Mouse (Mus musculus): ENCODE results near the gene Olfr669. TPM values are rescaled to one million over a fixed set of nuclear protein-coding genes. Genes with fewer than 3 reads are reported as not detected.

Gene Olfr669
- polyA plus RNA-seq (2012; fragmentation: generic; extraction: Trizol) = not detected

DNA sequence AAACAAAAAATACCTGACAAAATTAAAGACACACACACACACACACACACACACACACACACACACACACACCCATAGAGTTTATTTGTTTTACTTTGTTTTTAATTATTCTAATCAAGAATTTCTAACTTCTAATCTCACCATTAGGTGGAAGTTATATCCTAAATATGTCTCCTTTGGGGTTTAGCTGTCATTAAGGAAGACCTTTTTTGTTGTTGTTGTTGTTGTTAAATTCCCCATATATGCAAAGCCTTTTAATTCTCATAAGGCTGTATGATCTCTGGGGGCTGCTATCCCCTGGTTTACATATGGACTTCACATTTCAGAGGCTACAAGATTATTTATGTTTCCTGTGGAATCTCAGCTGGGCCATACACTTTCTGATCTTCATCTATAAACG is at the start of gene Olfr669:
Gene Olfr669, plus strand, starts transcription at position 301 of the 400 bp plus-strand sequence.

DNA sequence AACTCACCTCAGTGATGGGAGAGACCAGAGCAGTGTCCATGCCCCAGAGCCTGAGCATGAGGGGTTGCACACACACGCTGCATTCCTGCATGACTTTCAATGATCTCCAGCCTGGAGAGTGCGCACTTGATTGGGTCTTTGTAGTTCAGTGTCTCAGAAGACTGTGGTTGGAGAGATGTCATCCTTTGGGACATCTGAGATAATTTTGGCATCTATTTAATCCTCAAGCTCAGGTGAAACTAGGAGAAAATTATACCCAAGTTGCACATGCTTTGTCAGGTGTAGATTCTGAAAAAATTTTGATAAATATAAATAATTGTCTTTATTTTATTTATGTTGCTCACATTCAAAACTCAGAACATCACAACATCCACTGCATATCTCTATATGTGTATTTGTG is 38.2 kb upstream of the Olfr669 start, which contains the start of gene Olfr666:
Gene Olfr666, minus strand, starts transcription at position 101 of the 400 bp plus-strand sequence.

DNA sequence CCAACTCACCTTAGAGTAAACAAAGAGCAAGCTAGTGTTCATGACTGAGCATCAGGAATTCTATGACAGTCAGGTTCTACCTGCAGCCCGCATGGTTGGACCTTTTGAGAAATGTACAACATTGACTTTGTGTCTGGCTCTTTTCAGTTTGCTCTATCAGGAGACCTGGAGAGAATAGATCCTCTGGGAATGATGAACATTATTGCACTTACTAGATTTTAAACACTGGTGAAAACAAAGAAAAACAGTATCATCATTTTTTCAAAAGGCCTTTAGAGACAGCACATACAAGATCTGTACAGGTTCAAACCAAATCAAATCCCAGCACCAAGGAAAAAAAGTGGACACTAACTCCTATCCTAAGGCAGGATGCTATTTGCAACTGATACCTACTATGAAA is 12.7 kb upstream of the Olfr669 start, which contains the start of gene Olfr667:
Gene Olfr667, minus strand, starts transcription at position 101 of the 400 bp plus-strand sequence.

DNA sequence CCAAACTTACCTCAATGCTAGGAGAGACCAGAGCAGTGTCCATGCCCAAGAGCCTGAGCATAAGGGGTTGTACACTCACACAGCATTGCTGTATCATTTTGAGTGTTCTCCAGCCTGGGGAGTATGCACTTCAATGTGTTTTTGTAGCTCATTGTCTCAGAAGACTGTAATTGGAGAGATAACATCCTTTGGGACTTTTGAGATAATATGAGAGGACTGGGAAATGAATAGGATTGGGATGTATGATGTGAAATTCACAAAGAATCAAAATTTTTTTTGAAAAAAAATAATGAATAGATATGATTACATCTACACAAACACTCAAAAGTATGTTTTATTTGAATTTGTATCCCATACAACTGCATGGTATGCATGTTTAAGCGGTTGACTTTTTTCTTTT is 6.1 kb upstream of the Olfr669 start, which contains the start of gene Olfr668:
Gene Olfr668, minus strand, starts transcription at position 101 of the 400 bp plus-strand sequence.

DNA sequence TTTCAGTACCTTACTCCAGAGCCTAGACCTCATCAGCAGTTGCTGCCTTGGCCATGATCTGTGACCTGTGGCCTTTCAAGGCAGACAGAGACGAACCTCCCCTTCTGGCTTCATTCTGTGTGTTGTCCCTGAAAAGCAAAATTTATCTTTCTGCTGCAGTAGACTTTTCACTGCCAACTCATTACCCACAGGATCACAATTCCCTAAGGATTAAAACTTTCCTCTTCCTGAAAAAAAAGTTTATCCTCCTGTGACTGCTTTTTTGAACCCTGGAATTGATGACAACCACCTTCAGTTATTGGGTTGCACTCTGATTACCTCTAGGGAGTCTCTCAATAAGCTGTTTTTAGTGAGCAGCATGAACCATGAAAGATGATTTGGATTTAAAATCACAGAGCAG is 28.5 kb downstream of the Olfr669 start, which contains the start of gene Olfr670:
Gene Olfr670, minus strand, starts transcription at position 101 of the 400 bp plus-strand sequence.

DNA sequence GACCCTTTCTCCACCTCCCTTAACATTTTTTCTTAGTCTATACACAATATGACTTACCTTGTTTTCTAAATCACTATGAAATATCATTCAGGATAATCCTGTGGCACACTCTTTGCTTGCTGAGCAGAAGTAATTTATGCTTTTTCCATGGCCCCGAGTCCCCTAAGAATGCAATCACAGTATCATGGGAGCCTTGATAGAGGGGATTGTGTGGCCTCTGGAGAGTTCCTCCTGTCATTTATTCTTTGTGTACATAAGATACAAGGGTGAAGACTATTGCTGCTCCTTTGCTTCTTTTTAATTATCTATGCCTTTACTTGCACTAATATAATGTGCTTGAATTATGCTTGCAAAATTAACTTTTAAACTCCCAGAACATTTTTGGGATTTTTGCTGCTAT is 45.0 kb downstream of the Olfr669 start, which contains the start of gene Olfr671:
Gene Olfr671, minus strand, starts transcription at position 101 of the 400 bp plus-strand sequence.

Other genes starting within 250 kb of the Olfr669 start
- not detected for gene Olfr661, start 247.7 kb upstream of the Olfr669 start, polyA plus RNA-seq (2012; fragmentation: generic; extraction: Trizol)
- gene Usp17le, start 156.8 kb upstream of the Olfr669 start, polyA plus RNA-seq (2012; fragmentation: generic; extraction: Trizol) = under 1 TPM; 0.01 to 0.18 TPM
- gene Usp17lb, start 91.6 kb upstream of the Olfr669 start, polyA plus RNA-seq (2012; fragmentation: generic; extraction: Trizol) = under 1 TPM; 0.05 to 0.08 TPM
- under 1 TPM; 0.09 to 0.27 TPM for gene Usp17la, start 77.2 kb upstream of the Olfr669 start, polyA plus RNA-seq (2012; fragmentation: generic; extraction: Trizol)
- not detected for gene Olfr665, start 56.2 kb upstream of the Olfr669 start, polyA plus RNA-seq (2012; fragmentation: generic; extraction: Trizol)
- not detected for gene Olfr666, start 38.3 kb upstream of the Olfr669 start, polyA plus RNA-seq (2012; fragmentation: generic; extraction: Trizol)
- gene Olfr667, start 12.8 kb upstream of the Olfr669 start, polyA plus RNA-seq (2012; fragmentation: generic; extraction: Trizol) = not detected
- not detected for gene Olfr668, start 6.2 kb upstream of the Olfr669 start, polyA plus RNA-seq (2012; fragmentation: generic; extraction: Trizol)
- gene Olfr670, start 28.4 kb downstream of the Olfr669 start, polyA plus RNA-seq (2012; fragmentation: generic; extraction: Trizol) = not detected
- not detected for gene Olfr671, start 44.9 kb downstream of the Olfr669 start, polyA plus RNA-seq (2012; fragmentation: generic; extraction: Trizol)
- gene Olfr672, start 67.8 kb downstream of the Olfr669 start, polyA plus RNA-seq (2012; fragmentation: generic; extraction: Trizol) = not detected
- not detected for gene Olfr675, start 94.2 kb downstream of the Olfr669 start, polyA plus RNA-seq (2012; fragmentation: generic; extraction: Trizol)
- not detected for gene Olfr676, start 98.5 kb downstream of the Olfr669 start, polyA plus RNA-seq (2012; fragmentation: generic; extraction: Trizol)
- gene Olfr677, start 117.1 kb downstream of the Olfr669 start, polyA plus RNA-seq (2012; fragmentation: generic; extraction: Trizol) = not detected
- not detected for gene Olfr678, start 130.2 kb downstream of the Olfr669 start, polyA plus RNA-seq (2012; fragmentation: generic; extraction: Trizol)
- not detected for gene Olfr679, start 147.0 kb downstream of the Olfr669 start, polyA plus RNA-seq (2012; fragmentation: generic; extraction: Trizol)
- gene Olfr680-ps1, start 158.6 kb downstream of the Olfr669 start, polyA plus RNA-seq (2012; fragmentation: generic; extraction: Trizol) = not detected
- not detected for gene Olfr681, start 182.6 kb downstream of the Olfr669 start, polyA plus RNA-seq (2012; fragmentation: generic; extraction: Trizol)
- not detected for gene Olfr683, start 212.8 kb downstream of the Olfr669 start, polyA plus RNA-seq (2012; fragmentation: generic; extraction: Trizol)
- not detected for gene Olfr684, start 229.4 kb downstream of the Olfr669 start, polyA plus RNA-seq (2012; fragmentation: generic; extraction: Trizol)

Measured in C3H10T1/2 (cell line).